Mouse (Mus musculus) cerebellum, postnatal 10 days (tissue): ENCODE results near the gene Uri1.
A peak's percentile ranks its signal among the peaks of the same experiment; 100 is the strongest.

Source experiments
- DNase-seq, 2 experiments: peaks; one replicate each; pipeline ENCODE4 v3.0.0; 2021; ENCODE audit warnings: mixed read lengths in 2 of 2

Uri1 gene

DNA sequence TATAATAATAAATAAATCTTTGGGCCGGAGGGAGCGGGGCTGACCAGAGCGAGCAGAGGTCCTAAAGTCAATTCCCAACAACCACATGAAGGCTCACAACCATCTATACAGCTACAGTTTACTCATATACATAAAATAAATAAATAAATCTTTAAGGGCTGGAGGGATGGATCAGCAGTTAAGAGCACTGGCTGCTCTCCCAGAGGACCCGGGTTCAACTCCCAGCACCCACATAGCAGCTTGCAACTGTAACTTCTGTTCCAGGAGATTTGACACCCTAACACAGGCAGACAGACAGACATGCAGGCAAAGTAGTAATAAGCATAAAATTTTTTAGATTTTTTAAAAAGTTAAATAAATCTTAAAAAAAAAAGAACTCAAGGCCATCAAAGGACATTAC, 10.5 kb downstream of the Uri1 start:
- DNase-seq: no peak

DNA sequence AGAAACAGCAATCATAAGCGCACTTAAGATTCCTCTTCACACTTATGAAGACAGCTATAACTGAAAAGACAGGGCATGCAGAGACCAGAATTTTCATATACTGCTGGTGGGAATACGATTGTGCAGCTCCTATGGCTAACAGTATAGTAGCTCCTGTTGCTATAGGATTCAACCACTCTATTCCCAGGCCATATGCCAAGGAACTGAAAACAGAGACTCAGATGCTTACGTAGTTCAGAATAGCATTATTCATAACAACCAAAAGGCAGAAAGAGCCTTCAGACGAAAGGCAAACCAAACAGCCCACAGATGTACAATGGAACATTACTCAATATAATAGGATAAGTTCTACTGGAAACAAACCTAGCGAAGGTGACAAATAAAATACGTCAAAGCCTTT, 15.0 kb downstream of the Uri1 start:
- DNase-seq: no peak

DNA sequence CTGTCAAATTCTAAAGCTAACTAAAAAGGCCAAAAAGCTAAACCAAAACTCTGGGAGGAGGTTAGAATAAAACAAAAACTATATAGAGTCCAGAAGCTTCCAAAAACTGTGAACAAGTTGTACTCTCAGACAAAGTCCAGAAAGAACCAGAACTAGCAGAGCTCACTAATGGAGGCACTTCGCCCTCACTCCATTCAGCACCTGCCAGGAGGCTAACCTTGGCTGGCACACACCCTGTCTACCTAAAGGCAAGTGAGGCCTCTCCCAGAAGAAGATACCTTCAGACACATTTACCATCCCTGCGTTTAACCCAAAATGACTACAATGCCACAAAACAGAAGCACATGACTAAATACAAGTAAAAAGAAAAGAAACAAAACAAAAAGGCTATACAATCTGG, 20.9 kb downstream of the Uri1 start:
- no peak for DNase-seq

DNA sequence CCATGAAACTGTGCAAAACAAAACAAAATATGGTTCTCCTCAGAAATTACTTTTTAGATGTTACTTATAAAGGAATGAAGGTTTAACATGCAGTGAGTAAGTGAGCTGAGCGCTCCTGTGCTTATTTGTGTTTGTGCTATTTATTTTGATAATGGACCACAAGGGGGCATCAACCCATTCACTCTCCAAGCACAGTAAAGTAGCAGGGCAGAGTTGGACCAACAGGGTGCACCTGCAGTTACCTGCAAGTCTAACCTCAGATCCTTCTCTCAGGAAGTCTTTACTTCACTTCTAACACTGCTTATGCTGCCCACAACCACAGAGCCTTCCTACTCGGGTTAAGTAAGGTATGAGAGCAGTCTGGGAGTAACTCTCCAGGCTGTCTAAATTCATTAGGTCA, 23.7 kb downstream of the Uri1 start:
- DNase-seq: peak; percentile 26 to 48

DNA sequence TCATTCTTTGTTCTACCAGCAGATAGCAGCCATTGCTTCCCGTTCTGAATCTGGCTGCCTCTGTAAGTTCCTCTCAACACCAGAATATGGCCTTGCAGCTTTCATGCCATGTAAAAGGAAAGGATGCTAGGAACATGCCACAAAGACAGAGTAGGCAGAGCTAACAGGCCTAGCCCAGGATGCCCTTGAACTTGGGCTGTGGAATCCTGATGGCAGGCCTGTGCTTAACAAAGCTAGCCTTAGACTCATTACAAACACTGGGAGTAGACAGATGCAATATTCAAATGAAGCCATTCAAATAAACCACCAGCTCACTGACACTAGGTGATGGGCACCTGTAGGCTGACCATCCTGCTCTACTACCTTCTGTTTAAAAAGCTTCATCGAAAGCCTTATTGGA, 30.5 kb downstream of the Uri1 start:
- no peak for DNase-seq

DNA sequence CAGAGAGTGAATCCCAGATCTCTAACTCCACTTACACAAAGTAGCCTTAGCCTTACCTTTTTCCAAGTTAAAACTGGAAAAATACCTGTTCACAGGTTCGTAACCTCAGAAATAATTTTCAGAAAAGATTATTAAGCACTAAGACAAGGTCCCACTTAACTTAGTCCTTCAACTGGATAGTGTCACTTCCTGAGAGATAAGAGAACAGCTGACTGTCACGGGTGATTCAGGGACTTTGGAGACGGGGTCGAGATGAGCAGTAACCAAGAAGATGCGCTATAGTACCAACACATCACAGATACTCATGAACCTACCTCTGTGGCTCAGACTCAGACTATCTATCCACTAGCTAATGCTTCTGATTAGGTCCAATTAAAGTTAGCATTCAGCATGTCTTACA, 38.5 kb downstream of the Uri1 start:
- DNase-seq: no peak

DNA sequence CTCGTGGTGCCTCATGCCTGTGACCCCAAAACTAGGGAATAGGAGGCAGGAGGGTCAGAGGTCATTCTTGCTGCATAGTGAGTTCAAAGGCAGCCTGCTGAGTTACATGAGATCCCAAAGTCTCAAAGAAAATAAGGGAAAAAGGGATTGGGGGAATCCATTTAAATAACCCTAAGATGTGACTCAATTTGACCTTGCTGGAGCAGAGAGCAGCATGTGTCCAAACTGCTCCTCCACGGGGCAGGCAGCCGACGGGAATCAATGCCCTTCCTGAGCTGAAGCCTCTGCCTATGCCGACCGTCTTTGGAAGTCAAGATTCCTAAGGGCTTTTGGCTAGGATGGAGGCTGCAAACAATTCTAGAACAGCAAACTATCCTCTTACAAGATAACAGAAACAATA, 39.9 kb downstream of the Uri1 start:
- no peak for DNase-seq

DNA sequence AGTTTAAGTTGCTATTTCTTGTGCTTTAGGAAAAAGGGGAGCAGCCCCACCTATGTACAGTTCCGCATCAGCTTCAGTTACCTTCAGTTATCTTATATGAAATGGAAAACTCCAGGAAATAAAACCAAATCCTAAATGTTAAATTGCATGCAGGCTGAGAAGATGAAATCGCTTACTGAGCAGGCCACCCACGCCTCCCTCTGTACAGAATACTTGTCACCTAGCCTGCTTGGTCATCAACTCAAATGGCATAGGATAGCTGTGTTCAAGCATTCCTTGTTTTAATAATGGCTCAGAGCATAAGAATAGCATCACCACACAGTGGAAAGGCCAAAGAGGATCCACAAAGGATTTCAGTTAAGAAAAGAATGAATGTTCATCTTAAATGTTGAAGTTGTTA, 43.6 kb downstream of the Uri1 start:
- no peak for DNase-seq

DNA sequence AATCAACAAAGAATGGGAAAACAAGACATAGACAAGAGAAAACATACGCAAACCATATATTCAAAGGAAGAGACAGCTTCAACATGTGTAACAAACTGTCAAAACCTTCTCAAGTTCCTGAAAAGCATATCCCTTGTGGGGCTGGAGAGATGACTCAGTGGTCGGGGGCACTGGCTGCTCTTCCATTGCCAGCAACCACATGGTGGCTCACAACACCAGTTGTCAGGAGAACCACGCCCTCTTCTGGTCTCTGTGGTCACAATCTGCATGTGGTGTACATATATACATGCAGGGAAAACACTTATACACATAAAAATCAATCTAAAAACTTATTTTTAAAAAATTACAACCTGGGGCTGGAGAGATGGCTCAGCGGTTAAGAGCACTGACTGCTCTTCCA, 44.9 kb downstream of the Uri1 start:
- no peak for DNase-seq

DNA sequence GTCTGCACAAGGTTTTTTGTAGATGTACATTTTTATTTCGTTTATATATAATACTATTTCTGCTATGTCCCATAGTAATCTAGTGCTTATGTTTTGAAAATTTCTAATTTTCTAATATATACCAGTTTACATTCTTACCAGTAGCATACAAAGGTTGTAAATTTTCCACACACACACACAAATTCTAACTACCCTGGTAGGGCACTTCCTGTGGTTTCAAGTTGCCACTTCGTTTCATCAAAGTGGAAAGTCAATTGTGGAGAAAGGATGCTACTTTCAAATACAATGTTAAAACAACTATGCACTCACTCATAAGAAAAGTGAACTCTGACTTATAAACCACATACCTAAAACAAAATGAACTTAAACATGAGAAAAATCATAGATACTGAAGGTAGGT, 45.7 kb downstream of the Uri1 start:
- no peak for DNase-seq

DNA sequence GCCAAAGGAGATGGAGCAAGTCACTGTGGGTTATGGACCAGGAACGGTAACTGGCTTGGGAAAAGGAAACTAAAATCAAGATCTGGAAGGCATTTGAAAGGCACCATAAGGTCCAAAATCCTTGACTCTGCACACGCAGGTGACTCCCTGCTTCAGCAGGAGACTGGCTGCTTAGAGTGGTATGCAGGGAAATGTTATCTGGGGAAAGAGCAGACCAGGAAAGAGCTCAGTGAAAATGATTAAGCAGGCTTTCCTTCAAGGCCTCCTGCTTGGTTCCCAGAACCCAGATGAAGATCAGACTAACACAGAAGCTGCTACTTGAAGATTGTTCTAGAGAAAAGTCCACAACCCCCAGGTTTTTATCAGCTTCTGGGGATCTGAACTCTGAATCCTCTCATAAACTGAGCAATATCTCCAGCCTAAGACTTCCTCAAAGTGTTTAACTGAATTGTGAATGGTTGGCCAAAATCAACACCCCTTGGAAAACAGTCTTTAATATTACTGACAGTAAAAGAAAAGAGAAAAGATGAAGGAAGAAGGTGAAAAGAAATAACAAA, 50.3 kb downstream of the Uri1 start:
- DNase-seq: no peak

DNA sequence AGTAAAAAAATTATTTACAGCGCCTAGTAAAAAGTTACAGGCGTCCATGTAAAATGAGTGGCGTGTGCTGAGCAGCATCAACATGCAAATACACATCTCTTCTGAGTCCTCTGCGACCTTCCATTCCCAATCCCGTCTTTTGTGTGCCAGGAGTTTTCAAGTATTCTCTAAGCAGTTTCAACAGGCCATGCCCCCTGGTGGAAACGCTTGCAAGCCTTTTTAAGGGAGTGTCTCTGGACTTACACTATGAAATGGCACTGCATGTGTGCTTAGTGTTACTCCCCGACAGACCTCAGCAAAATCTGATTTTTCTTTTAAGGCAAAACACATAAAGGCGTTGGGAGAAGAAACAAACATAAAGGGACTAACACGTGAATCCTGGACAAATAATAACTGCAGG, 50.8 kb downstream of the Uri1 start:
- DNase-seq: peak; percentile 28 to 32

DNA sequence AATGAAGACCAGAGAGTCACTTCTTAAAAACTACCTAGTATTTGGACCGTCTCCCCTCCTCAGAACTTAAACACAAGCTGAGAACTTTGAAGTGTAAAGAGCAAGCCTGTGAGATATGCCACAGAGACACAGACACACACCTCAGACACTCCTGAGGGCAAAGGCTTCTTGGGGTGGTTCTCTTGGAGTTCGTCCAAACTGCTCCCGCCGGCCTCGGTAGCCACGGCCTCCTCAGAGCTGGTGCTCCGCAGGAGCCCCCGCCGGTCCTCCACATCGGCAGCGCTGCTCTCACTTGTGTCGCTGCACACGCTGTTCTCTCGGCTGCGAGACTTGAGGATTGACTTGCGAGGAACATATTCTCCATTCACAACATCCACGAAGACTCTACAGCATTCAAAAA, 61.0 kb downstream of the Uri1 start:
- DNase-seq: no peak

DNA sequence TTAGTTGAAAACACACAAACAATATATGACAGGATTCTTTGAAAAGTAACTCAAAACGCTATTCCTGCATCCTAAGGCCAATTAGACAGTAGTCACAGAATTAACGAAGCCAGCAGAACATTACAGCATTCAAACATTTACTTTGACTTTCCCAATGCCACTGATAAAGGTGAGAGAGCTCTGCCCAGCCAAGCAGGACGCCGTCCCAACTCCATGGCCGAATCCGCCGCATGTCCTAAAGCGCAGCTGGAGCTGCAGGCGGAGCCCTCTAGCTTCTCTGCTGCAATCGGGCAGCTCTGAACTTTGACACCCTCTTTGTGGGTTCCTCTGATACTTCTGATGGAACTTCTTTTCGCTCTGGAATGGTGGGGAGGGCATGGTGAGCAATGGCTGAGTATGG, 62.1 kb downstream of the Uri1 start:
- no peak for DNase-seq

DNA sequence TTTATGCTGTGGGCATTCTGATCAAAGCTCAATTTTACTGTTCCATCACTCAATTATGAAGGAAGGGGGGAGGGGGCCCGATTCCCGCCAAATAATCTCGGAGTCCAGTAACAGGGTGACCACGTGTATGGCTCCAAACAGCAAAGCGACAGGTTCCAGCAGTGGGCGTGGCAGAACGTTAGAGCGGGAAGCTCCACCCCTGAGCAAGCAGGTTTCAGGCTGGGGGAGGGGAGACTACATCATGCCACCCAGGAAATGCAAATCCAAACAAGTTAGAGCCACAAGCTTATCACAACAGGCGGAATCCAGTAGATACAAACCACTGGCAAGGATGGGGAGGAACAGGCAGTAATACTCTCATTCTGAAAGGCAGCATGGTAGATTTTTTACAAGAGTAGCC, 71.5 kb downstream of the Uri1 start:
- DNase-seq: no peak

DNA sequence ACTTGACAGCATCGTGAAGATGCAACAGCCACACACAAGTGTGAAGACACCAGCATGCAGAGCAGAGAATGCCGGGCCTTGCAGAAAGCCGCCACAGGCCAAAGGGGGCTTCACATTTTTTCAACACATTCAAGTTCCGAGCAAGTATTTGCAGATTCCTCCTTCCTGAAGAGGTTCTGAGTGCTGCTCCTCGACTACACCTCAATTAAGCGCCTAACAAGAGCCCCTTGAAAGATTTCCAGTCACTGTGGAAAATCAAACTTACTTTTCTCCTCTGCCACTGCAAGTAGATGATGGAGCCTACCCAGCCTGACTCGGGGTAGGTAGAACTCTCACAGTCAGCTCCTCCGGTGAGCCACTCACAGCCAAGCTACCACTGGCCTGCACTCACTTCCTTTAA, 86.9 kb downstream of the Uri1 start:
- no peak for DNase-seq

DNA sequence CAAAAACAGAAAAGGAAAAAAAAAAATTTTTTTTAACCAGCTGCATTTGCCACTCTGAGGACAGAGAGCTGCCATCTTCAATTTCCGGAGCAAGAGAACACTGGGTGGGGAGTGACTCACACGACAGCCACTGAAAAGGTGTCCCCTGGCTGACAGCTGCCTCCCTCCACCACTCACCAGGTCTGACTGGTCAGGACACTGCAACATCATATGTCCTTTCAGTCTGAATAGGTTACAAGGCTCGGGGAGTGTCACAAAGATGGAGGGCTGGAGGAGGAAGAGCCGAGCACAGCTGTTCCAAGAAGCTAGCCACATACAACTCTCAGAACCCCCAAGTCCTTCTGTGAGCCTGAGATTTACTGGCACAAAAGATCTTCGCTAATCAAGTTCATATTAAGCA, 87.6 kb downstream of the Uri1 start:
- DNase-seq: peak in 1 of 2 experiments; percentile 37

DNA sequence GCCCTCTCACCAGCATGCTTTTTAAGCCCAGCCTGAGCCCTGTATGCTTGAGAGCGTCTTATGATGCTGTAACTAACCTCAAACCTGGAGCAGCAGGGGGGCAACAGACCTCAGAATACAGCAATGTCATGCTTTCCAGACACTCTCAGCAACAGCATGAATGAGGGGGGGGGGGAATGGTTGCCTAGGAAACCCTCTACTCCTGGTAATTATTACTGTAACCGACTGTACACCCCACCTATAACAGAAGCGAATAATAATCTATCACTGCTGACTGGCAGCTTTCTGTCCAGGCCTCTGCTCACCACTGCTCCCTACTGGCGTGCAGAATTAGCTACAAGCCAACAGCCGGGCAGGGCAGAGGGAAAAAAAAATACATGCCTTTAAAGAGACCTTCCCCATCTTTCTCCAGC, 88.6 kb downstream of the Uri1 start:
- peak; percentile 90 for DNase-seq

DNA sequence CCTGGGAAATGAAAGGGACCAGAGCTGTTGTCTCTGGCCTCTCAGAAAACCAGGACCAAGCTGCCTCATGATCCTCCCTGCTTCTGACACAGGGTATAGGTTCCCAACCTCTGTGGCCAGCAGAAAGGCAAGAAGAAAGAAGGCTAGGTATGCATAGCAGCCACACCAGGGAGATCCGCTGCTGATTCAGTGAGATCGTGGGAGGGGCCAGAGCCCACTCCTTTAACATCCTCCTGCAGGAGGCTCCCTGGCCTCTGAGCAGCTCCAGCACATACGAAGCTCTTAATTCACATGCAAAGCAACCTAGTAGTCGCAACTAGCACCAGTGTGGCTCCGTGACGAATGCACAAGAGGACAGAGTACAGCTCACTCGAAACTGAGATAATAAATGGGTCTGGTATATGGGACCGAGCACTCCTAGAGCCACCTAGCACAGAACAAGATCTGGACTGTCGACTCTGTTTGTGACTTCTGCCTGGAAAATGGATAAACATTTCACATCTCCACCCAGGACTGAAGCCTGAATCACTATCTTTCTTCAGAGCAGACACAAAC, 89.5 kb downstream of the Uri1 start:
- no peak for DNase-seq

DNA sequence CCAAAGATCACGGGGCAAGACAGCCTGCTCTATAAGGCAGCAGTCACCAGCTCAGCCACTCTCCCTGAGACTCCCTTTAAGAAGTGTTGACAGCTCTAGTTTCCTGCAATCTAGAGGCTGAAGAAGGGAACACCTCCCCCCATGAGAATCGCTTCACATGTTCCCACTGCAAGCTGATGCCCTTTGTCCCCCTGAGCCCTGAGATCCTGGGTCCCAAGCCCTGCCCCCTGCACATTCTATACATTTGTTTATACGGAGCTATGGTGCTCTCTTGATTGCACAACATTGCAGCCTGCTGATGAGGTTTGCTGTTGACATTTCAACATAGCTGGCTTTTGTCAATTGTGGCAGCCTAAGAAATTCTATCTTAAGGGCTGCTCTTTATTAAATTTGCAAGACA, 91.7 kb downstream of the Uri1 start:
- no peak for DNase-seq

DNA sequence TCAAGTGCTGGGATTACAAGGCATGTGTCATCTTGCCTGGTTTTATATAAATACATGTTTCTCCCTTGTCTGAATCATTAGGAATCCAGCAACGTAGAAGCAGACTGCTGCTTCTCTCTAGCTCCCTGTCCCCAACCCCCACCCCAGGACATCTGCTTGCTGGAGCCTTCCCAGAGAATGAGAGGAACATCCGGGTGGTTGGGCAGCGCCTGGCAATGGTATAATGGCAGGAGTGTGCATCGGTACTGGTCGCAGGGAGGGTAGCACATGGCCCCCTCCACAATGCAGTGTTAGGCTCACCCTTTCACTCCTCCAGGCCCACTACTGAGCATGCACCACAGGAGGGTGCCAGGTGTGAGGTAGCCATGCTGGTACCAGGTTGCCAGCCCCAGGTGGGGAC, 93.6 kb downstream of the Uri1 start:
- peak; percentile 80 to 84 for DNase-seq

DNA sequence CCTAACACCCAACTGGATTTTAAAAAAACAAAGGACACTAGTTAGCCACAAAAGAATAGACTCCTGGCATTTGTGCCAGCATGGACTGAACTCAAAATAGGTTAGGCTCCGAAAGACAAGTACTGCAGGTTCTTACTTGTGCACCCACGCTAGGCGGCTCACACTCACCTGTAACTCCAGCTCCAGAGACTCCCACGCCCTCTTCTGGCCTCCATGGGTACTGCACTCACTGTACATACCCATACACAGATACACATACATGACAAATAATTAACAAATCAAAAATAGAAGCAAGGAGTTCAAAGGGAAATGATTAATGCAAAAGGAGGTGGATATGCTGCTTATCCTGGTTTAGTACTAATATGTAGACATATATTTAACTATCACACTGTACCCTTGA, 100.4 kb downstream of the Uri1 start:
- DNase-seq: peak in 1 of 2 experiments; percentile 38

DNA sequence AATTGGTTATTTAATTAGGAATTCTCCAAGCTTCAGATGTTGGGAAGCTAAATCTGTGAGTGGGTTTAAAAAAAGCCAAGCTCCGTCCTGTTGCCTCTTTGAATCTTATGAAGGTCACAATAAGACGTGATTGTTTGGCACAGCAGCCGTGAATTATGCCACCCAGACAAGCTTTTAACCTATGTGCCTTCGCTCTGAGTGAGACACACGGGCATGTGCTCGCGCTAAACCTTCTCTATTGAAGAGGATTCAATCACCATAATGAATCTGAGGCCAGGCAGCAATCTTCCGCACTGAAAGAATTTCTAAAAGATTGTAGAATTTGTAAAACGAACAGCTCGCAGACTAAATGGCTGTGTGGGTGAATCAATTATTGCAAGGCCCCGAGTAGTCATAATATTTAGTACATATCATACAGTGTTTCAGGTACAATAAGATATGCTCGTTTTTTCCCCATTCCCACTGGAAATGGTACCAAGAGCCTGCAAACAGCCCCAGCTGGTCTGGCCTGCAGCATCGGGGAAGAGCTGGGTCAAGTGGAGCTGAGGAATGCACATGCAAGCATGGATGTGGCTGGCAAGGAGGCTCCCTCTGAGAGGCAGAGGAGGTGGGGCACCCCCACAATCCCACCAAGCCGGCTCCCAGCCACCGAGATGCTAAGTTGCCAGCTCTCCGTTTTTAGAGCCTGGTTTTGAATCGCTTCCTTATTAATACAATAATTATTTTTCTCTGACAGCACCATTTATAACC, 101.5 kb downstream of the Uri1 start:
- no peak for DNase-seq

DNA sequence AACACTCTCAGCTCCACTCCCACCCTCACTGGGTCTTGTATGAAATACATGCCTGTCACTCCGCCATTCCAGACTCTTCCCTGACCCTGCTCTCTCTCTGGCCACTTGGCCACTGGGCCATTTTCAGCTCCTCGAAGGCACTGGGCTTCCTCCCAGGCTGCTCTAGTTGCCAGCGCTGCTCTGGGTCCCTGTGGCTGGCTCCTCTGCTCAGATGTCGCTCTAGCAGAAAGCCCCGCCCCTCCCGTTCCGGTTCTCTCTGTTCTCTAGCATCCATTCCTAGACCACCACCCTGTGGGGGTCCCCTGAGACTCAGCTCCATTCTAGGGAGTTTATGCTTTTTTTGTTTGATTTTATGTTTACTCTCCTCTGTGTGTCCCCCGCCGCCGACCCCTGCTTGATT, 104.4 kb downstream of the Uri1 start:
- DNase-seq: peak; percentile 60 to 65
